Mouse (Mus musculus) megakaryocyte, embryonic 14.5 days (primary cell): Measurements from ENCODE around the gene Vmn2r2. TPM values are rescaled to one million over a fixed set of nuclear protein-coding genes. Genes with fewer than 3 reads are reported as not detected.

ENCODE experiments used
- H3K27me3 ChIP-seq: replicated peaks from 2 replicates; pipeline ENCODE3; 2012; ENCODE audit warnings: inconsistent platforms
- H3K36me3 ChIP-seq: replicated peaks from 2 replicates; pipeline ENCODE3; 2012; ENCODE audit warnings: low read length, inconsistent platforms, mixed read lengths
- H3K4me1 ChIP-seq: 2 replicates; pipeline ENCODE4 v1.6.1; 2012; ENCODE audit warnings: inconsistent platforms
- H3K4me3 ChIP-seq: replicated peaks from 2 replicates; pipeline ENCODE3; 2012; ENCODE audit warnings: moderate library complexity, mild to moderate bottlenecking, inconsistent platforms
- H3K9me3 ChIP-seq: 2 replicates; pipeline ENCODE4 v1.6.1; 2012; ENCODE audit warnings: inconsistent platforms
- FLI1 ChIP-seq: IDR thresholded peaks from 2 replicates; pipeline ENCODE4 v1.6.1; 2012; ENCODE audit warnings: low read length, inconsistent platforms, mixed read lengths
- GATA1 ChIP-seq: IDR thresholded peaks from 3 replicates; pipeline ENCODE4 v1.6.1; 2012; ENCODE audit warnings: mixed read lengths, low read length, inconsistent platforms, borderline replicate concordance
- polyA plus RNA-seq: library from polyadenylated mRNA; stranded (reverse); fragments of >175 nt; gene quantifications from 2 replicates; pipeline ENCODE4 v1.2.3, GENCODE M21; 2012; ENCODE audit warnings: low replicate concordance; ENCODE audit not compliant: insufficient read depth

Gene Vmn2r2
- polyA plus RNA-seq: not detected in 2 replicates

GRCm38 (mm10) chr3:64141878-64142508 lies at the start of gene Vmn2r2:
Gene Vmn2r2, minus strand, starts transcription at chr3:64141928.
- Histone ChIP-seq H3K9me3 (no peaks in the 10 kb centered on the region), H3K27me3 (no peaks in the 10 kb centered on the region), H3K4me1 (no peaks in the 10 kb centered on the region), H3K36me3 (no peaks in the 10 kb centered on the region), H3K4me3 (no peak within 1 kb of the TSS)
- TF ChIP-seq FLI1 (no peak), GATA1 (no peak)

GRCm38 (mm10) chr3:64113352-64114046 lies 28.2 kb downstream of the Vmn2r2 start:
- Histone ChIP-seq H3K36me3 (no peaks in the 10 kb centered on the region), H3K27me3 (no peaks in the 10 kb centered on the region), H3K9me3 (peaks cover 5% of the 10 kb centered on the region), H3K4me3 (no peak overlapping the region), H3K4me1 (no peaks in the 10 kb centered on the region)
- TF ChIP-seq GATA1 (no peak), FLI1 (no peak)

GRCm38 (mm10) chr3:64112707-64113106 lies 29.0 kb downstream of the Vmn2r2 start:
- H3K9me3 ChIP-seq: peaks cover 5% of the 10 kb centered on the region
- no peaks in the 10 kb centered on the region for H3K27me3 ChIP-seq
- TF ChIP-seq FLI1: no peak
- TF ChIP-seq GATA1: no peak
- H3K4me1 ChIP-seq: no peaks in the 10 kb centered on the region
- H3K36me3 ChIP-seq: no peaks in the 10 kb centered on the region
- no peak overlapping the region for H3K4me3 ChIP-seq

GRCm38 (mm10) chr3:64081247-64081646 lies 60.5 kb downstream of the Vmn2r2 start, which contains the start of gene Vmn2r1:
Gene Vmn2r1, plus strand, starts transcription at chr3:64081547.
- Histone ChIP-seq H3K36me3 (no peaks in the 10 kb centered on the region), H3K9me3 (0 out of 2 replicates have a peak, but pooled peaks cover 3% of the 10 kb centered on the region), H3K4me3 (no peak within 1 kb of the TSS), H3K4me1 (no peaks in the 10 kb centered on the region), H3K27me3 (no peaks in the 10 kb centered on the region)
- TF ChIP-seq GATA1 (no peak), FLI1 (no peak)

Other genes starting within 250 kb of the Vmn2r2 start
- not detected in 2 replicates for gene Plch1, start 242.5 kb downstream of the Vmn2r2 start, polyA plus RNA-seq
- gene E130311K13Rik, start 212.5 kb downstream of the Vmn2r2 start, polyA plus RNA-seq: 2.4 and 4.0 TPM in 2 replicates
- 13.9 and 33.7 TPM in 2 replicates for gene Slc33a1, start 177.2 kb downstream of the Vmn2r2 start, polyA plus RNA-seq
- 0.66 and 1.7 TPM in 2 replicates for gene Gmps, start 165.8 kb downstream of the Vmn2r2 start, polyA plus RNA-seq
- not detected in 2 replicates for gene Vmn2r1, start 60.4 kb downstream of the Vmn2r2 start, polyA plus RNA-seq
- gene Vmn2r3, start 147.8 kb upstream of the Vmn2r2 start, polyA plus RNA-seq: not detected in 2 replicates